Mouse (Mus musculus): ENCODE results near the gene Ccnt2.
"Not testable (repeated sequence)": the region's sequence is repeated elsewhere in the genome, so short reads cannot be mapped to it uniquely, and the experiment has no call there.

The Ccnt2 gene

GRCm38 (mm10) chr1:127773803-127774500 is at the start of gene Ccnt2:
TSS of gene Ccnt2 (plus strand) at chr1:127774164.
- DNase-seq (ENCODE audit: low spot score) = peak; percentile 96

GRCm38 (mm10) chr1:127729096-127729495 is 44.9 kb upstream of the Ccnt2 start, which contains the start of gene Acmsd:
TSS of gene Acmsd (plus strand) at chr1:127729413.
- DNase-seq (ENCODE audit: low spot score) = no peak

GRCm38 (mm10) chr1:127731086-127731485 is 42.9 kb upstream of the Ccnt2 start:
- DNase-seq (ENCODE audit: low spot score) = no peak

- no peak for DNase-seq (ENCODE audit: low spot score)
These were observed 41.5 kb upstream of the Ccnt2 start for GRCm38 (mm10) chr1:127732435-127732834.

- DNase-seq (ENCODE audit: low spot score) = no peak
These were observed 41.1 kb upstream of the Ccnt2 start for GRCm38 (mm10) chr1:127732841-127733240.

- no peak for DNase-seq (ENCODE audit: low spot score)
These were observed 38.6 kb upstream of the Ccnt2 start for GRCm38 (mm10) chr1:127735356-127735755.

GRCm38 (mm10) chr1:127750401-127751102 is 23.4 kb upstream of the Ccnt2 start:
- no peak for DNase-seq (ENCODE audit: low spot score)

- no peak for DNase-seq (ENCODE audit: low spot score)
These were observed 18.2 kb upstream of the Ccnt2 start for GRCm38 (mm10) chr1:127755806-127756205.

- no peak for DNase-seq (ENCODE audit: low spot score)
These were observed 17.4 kb upstream of the Ccnt2 start for GRCm38 (mm10) chr1:127756331-127757163.

- DNase-seq (ENCODE audit: low spot score) = not testable (repeated sequence)
These were observed 16.8 kb upstream of the Ccnt2 start for GRCm38 (mm10) chr1:127757164-127757545.

GRCm38 (mm10) chr1:127765468-127765867 is 8.5 kb upstream of the Ccnt2 start:
- no peak for DNase-seq (ENCODE audit: low spot score)

GRCm38 (mm10) chr1:127766741-127767140 is 7.2 kb upstream of the Ccnt2 start:
- DNase-seq (ENCODE audit: low spot score) = no peak

GRCm38 (mm10) chr1:127773198-127773802 is 664 bp upstream of the Ccnt2 start:
- DNase-seq (ENCODE audit: low spot score) = no peak

- no peak for DNase-seq (ENCODE audit: low spot score)
These were observed 527 bp downstream of the Ccnt2 start for GRCm38 (mm10) chr1:127774501-127774880.

- no peak for DNase-seq (ENCODE audit: low spot score)
These were observed 1.3 kb downstream of the Ccnt2 start for GRCm38 (mm10) chr1:127775206-127775720.

GRCm38 (mm10) chr1:127776246-127776645 is 2.3 kb downstream of the Ccnt2 start:
- DNase-seq (ENCODE audit: low spot score) = no peak

GRCm38 (mm10) chr1:127778611-127779010 is 4.6 kb downstream of the Ccnt2 start:
- DNase-seq (ENCODE audit: low spot score) = no peak

GRCm38 (mm10) chr1:127780142-127780541 is 6.2 kb downstream of the Ccnt2 start:
- DNase-seq (ENCODE audit: low spot score) = no peak

- DNase-seq (ENCODE audit: low spot score) = no peak
These were observed 6.9 kb downstream of the Ccnt2 start for GRCm38 (mm10) chr1:127780849-127781248.

- no peak for DNase-seq (ENCODE audit: low spot score)
These were observed 9.9 kb downstream of the Ccnt2 start for GRCm38 (mm10) chr1:127783862-127784261.

GRCm38 (mm10) chr1:127785882-127786281 is 11.9 kb downstream of the Ccnt2 start:
- no peak for DNase-seq (ENCODE audit: low spot score)

GRCm38 (mm10) chr1:127788943-127789342 is 15.0 kb downstream of the Ccnt2 start:
- DNase-seq (ENCODE audit: low spot score) = no peak
